Mouse (Mus musculus) ES-E14 (cell line): Measurements from ENCODE around the gene Pla2r1.

Experiments used
- HCFC1 ChIP-seq: IDR thresholded peaks from 2 replicates; pipeline ENCODE4 v1.6.1; 2012; ENCODE audit warnings: low read length, inconsistent platforms, borderline replicate concordance; ENCODE audit not compliant: insufficient read depth
- MAFK ChIP-seq: IDR thresholded peaks from 2 replicates; pipeline ENCODE4 v1.6.1; 2014; ENCODE audit warnings: mild to moderate bottlenecking, low read depth, low read length, inconsistent platforms; ENCODE audit not compliant: insufficient read depth
- ZC3H11A ChIP-seq: IDR thresholded peaks from 2 replicates; pipeline ENCODE4 v1.6.1; 2012; ENCODE audit warnings: low read depth, mild to moderate bottlenecking, inconsistent platforms, low read length, borderline replicate concordance
- ZNF384 ChIP-seq: IDR thresholded peaks from 2 replicates; pipeline ENCODE4 v1.6.1; 2012; ENCODE audit warnings: low read depth, low read length, inconsistent platforms

GRCm38 (mm10) chr2:60392286-60392685, 160.8 kb downstream of the Pla2r1 start:
- TF ChIP-seq HCFC1 = no peak
- no peak for TF ChIP-seq ZNF384
- TF ChIP-seq ZC3H11A = no peak
- no peak for TF ChIP-seq MAFK
